ENCODE assay signal across 8 mouse cellular contexts in the genomic region with DNA sequence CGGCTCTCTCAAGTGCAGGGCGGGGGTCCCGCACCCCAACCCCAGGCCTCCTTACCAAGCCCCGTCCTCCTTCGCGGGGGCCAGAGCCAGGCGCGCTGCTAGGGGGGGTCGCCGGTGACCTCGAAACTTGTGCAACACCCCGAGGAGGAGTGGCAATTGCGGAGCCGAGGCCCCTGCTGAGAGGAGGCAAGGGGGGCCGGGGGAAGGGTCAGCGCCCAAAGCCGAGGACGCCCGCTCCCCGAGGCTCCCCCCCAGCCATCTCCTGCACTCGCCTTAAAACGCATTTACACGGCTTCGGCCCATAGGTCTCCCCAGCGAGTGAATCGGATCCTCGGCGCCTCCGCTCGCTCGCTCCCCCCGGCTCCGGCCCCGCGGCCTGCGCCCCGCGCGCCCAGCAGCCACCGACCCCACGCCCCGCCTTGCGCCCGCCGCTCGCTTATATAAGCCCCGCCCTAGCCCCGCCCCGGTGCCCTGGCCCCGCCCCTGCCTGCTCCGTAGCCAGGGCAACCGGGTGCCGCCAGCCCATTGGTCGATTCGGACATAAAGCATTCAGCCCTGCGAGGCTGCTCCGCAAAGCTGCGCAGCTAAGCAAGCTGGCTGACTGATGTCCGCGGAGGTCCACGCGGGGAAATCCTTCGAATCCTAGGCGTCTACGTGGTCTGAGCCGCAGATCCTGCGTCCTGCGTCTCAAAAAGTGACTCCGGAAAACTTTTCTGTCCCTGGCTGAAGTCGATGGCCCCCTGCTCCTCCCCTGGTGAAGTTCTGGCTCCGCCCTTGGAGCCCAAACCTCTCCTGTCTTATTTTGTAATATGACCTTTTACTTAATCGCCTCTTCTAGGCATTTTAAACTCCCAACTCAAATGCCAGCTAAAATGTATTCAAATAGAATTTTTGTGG. TPM values are rescaled to one million over a fixed set of nuclear protein-coding genes. Genes with fewer than 3 reads are reported as not detected.
DNase-seq lines count a peak whose midpoint lies in the region; ATAC-seq lines count a peak whose summit lies in the region.

A gene (minus strand): TSS at position 414 of the 897 bp plus-strand sequence.

- peak within 1 kb of the TSS; percentile 85 for H3K4me3 ChIP-seq in hindbrain, embryonic 15.5 days

- WGBS in hindbrain, embryonic 15.5 days: under 1% methylated on average over 72 of the region's 72 CpGs

- 0 out of 2 replicates have a peak, but pooled peaks cover 3% of the 10 kb centered on the region for H3K27me3 ChIP-seq in hindbrain, embryonic 15.5 days

- DNase-seq in WW6 (ENCODE audit: low read depth, low spot score): peak; percentile 70
- DNase-seq in cerebellum, postnatal 4 days (ENCODE audit: low spot score in 2 of 2): peak; percentile 89 to 98
- DNase-seq in gastrocnemius, adult 18-20 months (ENCODE audit: low spot score): peak; percentile 90
- DNase-seq in left cerebral cortex, adult 11 months (ENCODE audit: low spot score): peak; percentile 86
- peak; percentile 90 for DNase-seq in lung, postnatal 36 days
- DNase-seq in retina, embryonic 14.5 days (ENCODE audit: low spot score): peak; percentile 96
- DNase-seq in thymus, postnatal 36 days: peak; percentile 83 to 84

- peak within 1 kb of the TSS; percentile 68 for H3K27ac ChIP-seq in hindbrain, embryonic 15.5 days (replicated peaks)

- H3K4me2 ChIP-seq in hindbrain, embryonic 15.5 days: peak within 1 kb of the TSS; percentile 91

- peaks cover 57% of the 10 kb centered on the region for H3K4me1 ChIP-seq in hindbrain, embryonic 15.5 days (replicated peaks)

- H3K9me3 ChIP-seq in hindbrain, embryonic 15.5 days: no peaks in the 10 kb centered on the region

- H3K9ac ChIP-seq in hindbrain, embryonic 15.5 days: peak within 1 kb of the TSS; percentile 89

- peak; percentile 96 for ATAC-seq in hindbrain, embryonic 15.5 days (ENCODE audit: low FRiP score, low read depth)

- no peaks in the 10 kb centered on the region for H3K36me3 ChIP-seq in hindbrain, embryonic 15.5 days

RNA-seq across cellular contexts. Expression of the gene that starts here (rescaled TPM):
- total RNA-seq in gastrocnemius, adult 18-20 months (2021): 1 to 10 TPM; 2.3 to 3.4 TPM
- polyA plus RNA-seq in hindbrain, embryonic 15.5 days (2015; fragmentation: Nextera tagmentation; extraction: Ambion mirVana): 17.3 and 21.9 TPM in 2 replicates

Comparison
In these comparisons a context has a peak if more than half of its experiments do, and no peak if none do; other contexts are left out.
1. Peak in every context shown above with its lines: DNase-seq, ATAC-seq, H3K4me3 ChIP-seq and H3K27ac ChIP-seq.